Mouse (Mus musculus) Muller cell, postnatal 12 days (primary cell): ENCODE measurements at regions not wholly inside any gene's neighbourhood (a gene's known extent, or its start where the extent isn't known, plus 50 kb on each side); places are given as distances from the start of the nearest gene placed in this dataset.

Source experiments
- DNase-seq: peaks from one replicate; pipeline ENCODE4 v3.0.0-alpha.2; 2015; ENCODE audit errors: inconsistent ontology term

GRCm38 (mm10) chr3:148443012-148443411 is 547.3 kb downstream of the Adgrl2 start:
- DNase-seq = no peak

- no peak for DNase-seq
These were observed 556.3 kb downstream of the Adgrl2 start for GRCm38 (mm10) chr3:148434033-148434432.

GRCm38 (mm10) chr3:148429012-148429865 is 561.1 kb downstream of the Adgrl2 start:
- DNase-seq = peak; percentile 46

- DNase-seq = no peak
These were observed 566.3 kb downstream of the Adgrl2 start for GRCm38 (mm10) chr3:148424089-148424488.

- no peak for DNase-seq
These were observed 567.0 kb downstream of the Adgrl2 start for GRCm38 (mm10) chr3:148423383-148423782.

- DNase-seq = no peak
These were observed 567.6 kb downstream of the Adgrl2 start for GRCm38 (mm10) chr3:148422720-148423119.

GRCm38 (mm10) chr3:148422205-148422604 is 568.1 kb downstream of the Adgrl2 start:
- no peak for DNase-seq

- no peak for DNase-seq
These were observed 570.1 kb downstream of the Adgrl2 start for GRCm38 (mm10) chr3:148420303-148420702.

- DNase-seq = no peak
These were observed 570.8 kb downstream of the Adgrl2 start for GRCm38 (mm10) chr3:148419462-148420074.

GRCm38 (mm10) chr3:148418067-148418466 is 572.3 kb downstream of the Adgrl2 start:
- DNase-seq = no peak

GRCm38 (mm10) chr3:148415443-148415842 is 574.9 kb downstream of the Adgrl2 start:
- DNase-seq = no peak

- DNase-seq = no peak
These were observed 577.3 kb downstream of the Adgrl2 start for GRCm38 (mm10) chr3:148413027-148413426.

GRCm38 (mm10) chr3:148412191-148412590 is 578.2 kb downstream of the Adgrl2 start:
- no peak for DNase-seq

GRCm38 (mm10) chr3:148398349-148398748 is 592.0 kb downstream of the Adgrl2 start:
- DNase-seq = no peak

- no peak for DNase-seq
These were observed 602.8 kb downstream of the Adgrl2 start for GRCm38 (mm10) chr3:148387550-148387949.

- no peak for DNase-seq
These were observed 604.6 kb downstream of the Adgrl2 start for GRCm38 (mm10) chr3:148385712-148386111.

GRCm38 (mm10) chr3:148381057-148381456 is 609.3 kb downstream of the Adgrl2 start:
- DNase-seq = no peak

GRCm38 (mm10) chr3:148363331-148363730 is 627.0 kb downstream of the Adgrl2 start:
- no peak for DNase-seq

- DNase-seq = no peak
These were observed 627.9 kb downstream of the Adgrl2 start for GRCm38 (mm10) chr3:148362453-148362864.

- DNase-seq = peak; percentile 68
These were observed 646.6 kb downstream of the Adgrl2 start for GRCm38 (mm10) chr3:148343633-148344361.

GRCm38 (mm10) chr3:148343256-148343632 is 647.1 kb downstream of the Adgrl2 start:
- DNase-seq = no peak

- no peak for DNase-seq
These were observed 651.1 kb downstream of the Adgrl2 start for GRCm38 (mm10) chr3:148339258-148339657.
